ENCODE assay signal across 8 mouse cellular contexts in the genomic region with DNA sequence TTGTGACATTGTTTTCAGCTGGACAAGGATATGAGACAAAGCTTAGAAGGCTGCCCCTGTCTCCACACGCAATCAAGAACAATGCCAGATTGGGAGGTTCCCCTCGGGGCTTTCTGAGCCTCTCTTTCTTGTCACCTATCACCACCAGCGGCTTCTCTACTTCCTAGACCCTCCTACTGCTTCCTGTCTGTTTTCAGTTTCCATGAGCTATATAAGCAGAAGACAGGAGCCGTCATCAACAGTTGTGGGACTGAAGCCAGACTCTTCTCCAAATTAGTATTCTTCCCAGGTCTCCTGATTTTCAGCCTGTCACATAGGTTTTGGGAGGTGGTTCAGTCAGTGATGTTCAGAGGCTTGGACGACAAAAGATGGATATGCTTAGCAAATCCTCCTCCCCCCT. TPM values are rescaled to one million over a fixed set of nuclear protein-coding genes. Genes with fewer than 3 reads are reported as not detected.
DNase-seq lines count a peak whose midpoint lies in the region; ATAC-seq and TF ChIP-seq lines count a peak whose summit lies in the region.

No protein-coding gene starts in this region.

- no peak overlapping the region for H3K27ac ChIP-seq in embryonic facial prominence, embryonic 11.5 days (replicated peaks; ENCODE audit: low read depth, low read length)
- H3K27ac ChIP-seq in embryonic facial prominence, embryonic 10.5 days (replicated peaks), result no peak overlapping the region
- H3K27ac ChIP-seq in heart, embryonic 13.5 days (replicated peaks), result 0 out of 2 replicates have a peak overlapping the region, but pooled peaks have one; percentile 20
- H3K27ac ChIP-seq in kidney, postnatal 0 days, result peak overlapping the region; percentile 32; the same call in 1 of the 2 replicates

- WGBS in embryonic facial prominence, embryonic 11.5 days, result 34% methylated on average over 5 of the region's 5 CpGs
- 45% methylated on average over 5 of the region's 5 CpGs for WGBS in embryonic facial prominence, embryonic 10.5 days
- WGBS in heart, embryonic 13.5 days, result 24% methylated on average over 5 of the region's 5 CpGs
- 25% methylated on average over 5 of the region's 5 CpGs for WGBS in kidney, postnatal 0 days

- no peak overlapping the region for H3K4me3 ChIP-seq in embryonic facial prominence, embryonic 11.5 days (ENCODE audit: low read depth, low read length)
- H3K4me3 ChIP-seq in embryonic facial prominence, embryonic 10.5 days, result no peak overlapping the region
- peak overlapping the region; percentile 19 for H3K4me3 ChIP-seq in heart, embryonic 13.5 days
- H3K4me3 ChIP-seq in kidney, postnatal 0 days (replicated peaks; ENCODE audit: low read depth, low read length), result no peak overlapping the region

- no peaks in the 10 kb centered on the region for H3K9me3 ChIP-seq in embryonic facial prominence, embryonic 11.5 days (replicated peaks; ENCODE audit: control insufficient read depth, low read length)
- no peaks in the 10 kb centered on the region for H3K9me3 ChIP-seq in embryonic facial prominence, embryonic 10.5 days
- 0 out of 2 replicates have a peak, but pooled peaks cover 6% of the 10 kb centered on the region for H3K9me3 ChIP-seq in heart, embryonic 13.5 days
- H3K9me3 ChIP-seq in kidney, postnatal 0 days (replicated peaks; ENCODE audit: low read length), result no peaks in the 10 kb centered on the region

- DNase-seq in embryonic facial prominence, embryonic 11.5 days (ENCODE audit: low spot score), result peak; percentile 3
- DNase-seq in embryonic facial prominence, embryonic 10.5 days (ENCODE audit: low spot score), result no peak
- DNase-seq in CD8-positive naive resting alpha-beta T cell, adult 2 months (ENCODE audit: low read depth in 2 of 2, low spot score in 2 of 2), result peak; percentile 32 to 41
- DNase-seq in kidney, postnatal 0 days (ENCODE audit: low spot score), result peak; percentile 67
- DNase-seq in natural killer cell, adult 2 months (ENCODE audit: low spot score in 2 of 2), result peak; percentile 65 to 79
- DNase-seq in right cerebral cortex, postnatal 14 days, result no peak
- no peak for DNase-seq in spleen, postnatal 14 days (ENCODE audit: low spot score in 2 of 2)

- no peaks in the 10 kb centered on the region for H3K27me3 ChIP-seq in embryonic facial prominence, embryonic 11.5 days (ENCODE audit: control insufficient read depth, insufficient read depth, low read length)
- H3K27me3 ChIP-seq in embryonic facial prominence, embryonic 10.5 days (replicated peaks; ENCODE audit: low read depth, poor library complexity, severe bottlenecking), result no peaks in the 10 kb centered on the region
- H3K27me3 ChIP-seq in heart, embryonic 13.5 days (replicated peaks), result no peaks in the 10 kb centered on the region
- H3K27me3 ChIP-seq in kidney, postnatal 0 days (ENCODE audit: insufficient read depth, low read length), result no peaks in the 10 kb centered on the region

- H3K4me1 ChIP-seq in embryonic facial prominence, embryonic 11.5 days (ENCODE audit: control insufficient read depth, insufficient read depth, low read length), result no peaks in the 10 kb centered on the region
- peaks cover 6% of the 10 kb centered on the region; the same call in 1 of the 2 replicates for H3K4me1 ChIP-seq in embryonic facial prominence, embryonic 10.5 days
- no peaks in the 10 kb centered on the region for H3K4me1 ChIP-seq in heart, embryonic 13.5 days
- H3K4me1 ChIP-seq in kidney, postnatal 0 days (replicated peaks; ENCODE audit: insufficient read depth, low read length), result no peaks in the 10 kb centered on the region

- no peak overlapping the region for H3K4me2 ChIP-seq in embryonic facial prominence, embryonic 11.5 days (ENCODE audit: low read depth, low read length)
- H3K4me2 ChIP-seq in heart, embryonic 13.5 days, result peak overlapping the region; percentile 50
- H3K4me2 ChIP-seq in kidney, postnatal 0 days (ENCODE audit: low read length), result peak overlapping the region; percentile 36

- ATAC-seq in embryonic facial prominence, embryonic 11.5 days (replicated peaks; ENCODE audit: insufficient number of reproducible peaks, low FRiP score, low TSS enrichment, low read depth), result no peak
- no peak for ATAC-seq in heart, embryonic 13.5 days (ENCODE audit: extremely low read depth, insufficient number of reproducible peaks, low FRiP score, low TSS enrichment)
- ATAC-seq in kidney, postnatal 0 days (replicated peaks; ENCODE audit: low FRiP score, low read depth), result no peak

- no peaks in the 10 kb centered on the region for H3K36me3 ChIP-seq in embryonic facial prominence, embryonic 11.5 days (replicated peaks; ENCODE audit: control insufficient read depth, insufficient read depth, low read depth, low read length)
- no peaks in the 10 kb centered on the region for H3K36me3 ChIP-seq in embryonic facial prominence, embryonic 10.5 days (replicated peaks)
- no peaks in the 10 kb centered on the region for H3K36me3 ChIP-seq in heart, embryonic 13.5 days
- no peaks in the 10 kb centered on the region for H3K36me3 ChIP-seq in kidney, postnatal 0 days (ENCODE audit: insufficient read depth, low read length)

- H3K9ac ChIP-seq in embryonic facial prominence, embryonic 11.5 days (replicated peaks; ENCODE audit: low read length), result no peak overlapping the region
- H3K9ac ChIP-seq in heart, embryonic 13.5 days, result no peak overlapping the region
- H3K9ac ChIP-seq in kidney, postnatal 0 days (ENCODE audit: low read depth, low read length), result no peak overlapping the region

- TF ChIP-seq CTCF in kidney, postnatal 0 days (IDR thresholded peaks at IDR 0.05; ENCODE audit: low read depth), result no peak

RNA-seq across cellular contexts. Expression of a gene that starts 47.6 kb away (rescaled TPM):
- polyA plus RNA-seq in embryonic facial prominence, embryonic 11.5 days (2014; fragmentation: Nextera tagmentation; extraction: Ambion mirVana), result 27.1 and 28.1 TPM in 2 replicates
- polyA plus RNA-seq in embryonic facial prominence, embryonic 10.5 days (2016; fragmentation: Nextera tagmentation; extraction: Ambion mirVana), result 19.1 and 19.9 TPM in 2 replicates
- 10.2 and 14.1 TPM in 2 replicates for polyA plus RNA-seq in heart, embryonic 13.5 days (2015; fragmentation: Nextera tagmentation; extraction: Ambion mirVana)
- polyA plus RNA-seq in kidney, postnatal 0 days (2015; fragmentation: Nextera tagmentation; extraction: Ambion mirVana), result 18.5 and 23.9 TPM in 2 replicates

Comparison
In these comparisons a context has a peak if more than half of its experiments do, and no peak if none do; other contexts are left out.
1. DNase-seq: peak in embryonic facial prominence, embryonic 11.5 days (single experiment), CD8-positive naive resting alpha-beta T cell, adult 2 months (2 of 2), kidney, postnatal 0 days (single experiment) and natural killer cell, adult 2 months (2 of 2); none in embryonic facial prominence, embryonic 10.5 days (single experiment), right cerebral cortex, postnatal 14 days (single experiment) and spleen, postnatal 14 days (0 of 2).
2. H3K27ac ChIP-seq: peak in heart, embryonic 13.5 days (single experiment) and kidney, postnatal 0 days (single experiment); none in embryonic facial prominence, embryonic 11.5 days (single experiment) and embryonic facial prominence, embryonic 10.5 days (single experiment).